Mouse (Mus musculus) ovary, postnatal 14 days (tissue): ENCODE data around the gene 2300002M23Rik.

Experiments used
- DNase-seq: peaks from one replicate; pipeline ENCODE4 v3.0.0; 2022; ENCODE audit warnings: low spot score

2300002M23Rik gene

GRCm38 (mm10) chr17:35567150-35567549, at the start of gene 2300002M23Rik:
Gene 2300002M23Rik (plus strand): TSS chr17:35567450.
- DNase-seq: no peak

GRCm38 (mm10) chr17:35517526-35517925, 49.7 kb upstream of the 2300002M23Rik start:
- no peak for DNase-seq

DNA sequence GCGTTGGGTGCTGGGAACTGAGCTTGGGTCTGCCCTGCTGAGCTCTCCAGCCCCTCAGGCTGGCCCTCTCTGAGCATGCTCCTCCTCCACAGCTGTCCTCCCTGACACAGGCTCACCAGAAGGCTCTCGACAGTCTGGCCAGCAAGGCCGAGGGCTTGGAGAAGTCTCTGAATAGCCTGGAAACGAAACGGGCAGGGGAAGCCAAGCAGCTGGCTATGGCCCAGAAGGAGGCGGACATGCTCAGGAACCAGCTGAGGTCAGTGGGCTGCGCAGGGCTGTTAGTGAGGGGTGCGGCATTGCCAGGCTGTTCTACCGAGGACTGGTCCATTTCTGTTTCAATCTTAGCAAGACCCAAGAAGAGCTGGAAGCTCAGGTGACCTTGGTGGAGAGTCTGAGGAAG, 42.9 kb upstream of the 2300002M23Rik start:
- DNase-seq: no peak

DNA sequence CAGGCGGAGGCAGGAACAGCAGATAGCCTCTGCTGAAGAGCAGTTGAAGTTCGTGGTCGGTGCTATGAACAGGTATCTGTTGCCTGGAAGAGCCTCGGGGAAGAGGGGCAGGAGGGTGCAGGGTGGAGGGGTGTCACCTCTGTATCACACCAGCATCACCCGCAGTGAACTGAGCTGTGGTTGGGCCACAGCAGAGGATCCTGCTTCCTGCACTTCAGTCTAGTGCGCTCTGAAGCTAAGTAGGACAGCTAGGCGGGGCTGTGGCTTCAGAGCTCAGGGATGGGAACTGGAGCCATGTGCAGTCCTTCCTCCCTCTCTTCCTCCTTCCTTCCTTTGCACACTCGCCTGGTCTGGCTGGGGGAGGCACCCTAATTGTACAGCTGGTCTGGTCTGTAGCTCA, 40.6 kb upstream of the 2300002M23Rik start:
- DNase-seq: no peak

GRCm38 (mm10) chr17:35532360-35532759, 34.9 kb upstream of the 2300002M23Rik start:
- no peak for DNase-seq

DNA sequence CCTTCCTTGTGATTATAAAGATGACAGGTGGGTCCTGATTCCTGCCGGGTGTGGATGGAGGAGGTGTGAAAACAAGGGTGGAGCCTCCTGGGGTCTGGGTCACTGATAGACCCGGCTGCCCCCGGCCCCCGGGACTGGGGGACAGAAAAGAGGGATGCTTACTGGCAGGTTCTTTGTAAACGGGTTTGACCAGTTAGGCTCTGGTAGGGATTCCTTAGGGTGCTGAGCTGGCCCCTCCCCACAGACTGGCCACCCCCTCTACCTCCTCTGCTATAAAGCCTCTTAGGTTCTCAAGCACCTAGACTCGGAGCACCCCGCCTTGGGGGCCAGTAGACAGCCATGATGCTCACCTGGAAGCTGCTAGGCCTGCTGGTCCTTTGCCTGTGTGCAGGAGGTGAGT, 34.3 kb upstream of the 2300002M23Rik start, which contains the start of gene Psors1c2:
Gene Psors1c2 (plus strand): TSS at position 301 of the 400 bp plus-strand sequence.
- no peak for DNase-seq

- DNase-seq: peak; percentile 73
Measured at GRCm38 (mm10) chr17:35534343-35534742, 32.9 kb upstream of the 2300002M23Rik start.

GRCm38 (mm10) chr17:35537421-35537820, 29.8 kb upstream of the 2300002M23Rik start:
- DNase-seq: no peak

GRCm38 (mm10) chr17:35538476-35538875, 28.8 kb upstream of the 2300002M23Rik start:
- no peak for DNase-seq

GRCm38 (mm10) chr17:35539540-35539939, 27.7 kb upstream of the 2300002M23Rik start:
- DNase-seq: no peak

- no peak for DNase-seq
Measured at GRCm38 (mm10) chr17:35542761-35543411, 24.4 kb upstream of the 2300002M23Rik start.

GRCm38 (mm10) chr17:35543412-35543861, 23.8 kb upstream of the 2300002M23Rik start:
- no peak for DNase-seq

GRCm38 (mm10) chr17:35544001-35544400, 23.2 kb upstream of the 2300002M23Rik start:
- no peak for DNase-seq

- peak; percentile 62 for DNase-seq
Measured at GRCm38 (mm10) chr17:35544680-35545079, 22.6 kb upstream of the 2300002M23Rik start.

- DNase-seq: no peak
Measured at GRCm38 (mm10) chr17:35547465-35547864, 19.8 kb upstream of the 2300002M23Rik start.

- no peak for DNase-seq
Measured at GRCm38 (mm10) chr17:35548636-35549035, 18.6 kb upstream of the 2300002M23Rik start.

DNA sequence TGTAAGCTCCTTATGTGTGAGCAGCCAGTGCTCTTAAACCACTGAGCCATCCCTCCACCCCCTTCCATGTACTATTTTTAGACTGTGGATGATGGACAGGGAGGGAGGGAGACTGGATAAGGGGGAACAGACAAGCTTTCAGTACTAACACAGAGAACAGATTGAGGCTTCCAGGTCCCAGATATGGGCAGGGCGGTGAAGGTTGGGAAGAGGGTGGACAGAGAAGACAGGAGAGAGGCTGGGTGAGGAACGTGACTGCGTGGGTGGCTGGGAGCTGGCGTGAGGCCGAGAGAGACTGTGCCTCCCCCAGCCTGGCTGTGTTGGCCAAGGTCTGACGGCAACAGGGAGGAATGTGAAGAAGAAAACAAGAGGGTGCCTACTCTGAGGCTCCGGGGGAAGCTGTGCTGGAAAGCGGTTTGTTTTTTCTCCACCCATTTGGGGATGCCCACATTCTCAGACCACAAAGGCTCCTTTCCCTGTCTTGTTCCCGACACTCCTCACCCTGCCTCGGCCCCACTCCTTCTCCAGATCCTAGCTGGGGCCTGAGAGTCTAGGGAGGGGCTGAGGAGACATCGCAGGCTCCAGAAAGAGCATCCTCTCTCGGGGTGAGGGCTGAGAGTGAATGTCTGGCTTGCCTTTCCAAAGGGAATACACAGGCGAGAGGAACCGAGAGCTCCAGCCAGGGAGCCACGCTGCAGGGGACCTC, 17.7 kb upstream of the 2300002M23Rik start:
- peak; percentile 87 for DNase-seq

- DNase-seq: no peak
Measured at GRCm38 (mm10) chr17:35550143-35550494, 17.1 kb upstream of the 2300002M23Rik start.

GRCm38 (mm10) chr17:35550871-35551270, 16.4 kb upstream of the 2300002M23Rik start:
- DNase-seq: no peak

DNA sequence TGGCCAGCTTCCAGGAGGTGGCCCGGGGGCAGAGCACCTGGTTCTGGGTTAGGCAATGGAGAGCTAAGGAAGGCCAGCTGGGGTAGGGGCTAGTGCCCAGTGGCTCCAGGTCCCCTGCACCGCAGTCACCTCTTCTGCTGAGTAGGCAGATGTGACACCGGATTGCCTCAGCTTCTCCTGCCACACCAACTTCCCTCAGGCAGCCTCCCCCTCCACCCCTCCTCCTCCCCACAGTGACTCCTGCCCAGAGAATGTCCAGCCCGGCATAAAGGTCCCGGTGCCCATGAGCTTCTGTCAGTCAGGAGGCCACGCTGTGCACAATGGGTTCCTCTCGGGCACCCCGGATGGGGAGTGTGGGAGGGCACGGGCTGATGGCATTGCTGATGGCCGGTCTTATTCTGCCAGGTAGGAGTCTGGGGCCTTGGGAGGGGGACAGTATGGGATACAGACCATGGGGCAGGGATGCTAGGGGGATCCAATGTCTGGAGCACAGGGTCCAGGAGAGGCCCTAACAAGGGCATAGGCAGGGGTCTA, 15.3 kb upstream of the 2300002M23Rik start, which contains the start of gene Cdsn:
Gene Cdsn (plus strand): TSS at position 248 of the 534 bp plus-strand sequence.
- DNase-seq: no peak

GRCm38 (mm10) chr17:35554321-35554720, 12.9 kb upstream of the 2300002M23Rik start:
- DNase-seq: no peak

- DNase-seq: no peak
Measured at GRCm38 (mm10) chr17:35554761-35555397, 12.4 kb upstream of the 2300002M23Rik start.
